Mouse (Mus musculus): ENCODE measurements around the gene Espn. TPM values are rescaled to one million over a fixed set of nuclear protein-coding genes. Genes with fewer than 3 reads are reported as not detected.

Espn gene
- polyA plus RNA-seq, 1 experiment = 0.56 TPM

- Histone ChIP-seq H3K4me1 (ENCODE audit: control insufficient read depth, insufficient read depth, low read length) (peaks cover 19% of the 10 kb centered on the region), H3K27ac (ENCODE audit: insufficient read depth, low read length) (no peak overlapping the region), H3K4me3 (ENCODE audit: insufficient read depth, low read length) (no peak overlapping the region)
- no peak for TF ChIP-seq CTCF (IDR thresholded peaks at IDR 0.05; ENCODE audit: borderline replicate concordance, insufficient read depth, low read length)
- TF ChIP-seq POLR2A (IDR thresholded peaks at IDR 0.05; ENCODE audit: low read depth, low read length) = no peak
These were observed 36.9 kb upstream of the Espn start for GRCm38 (mm10) chr4:152189071-152189470.

GRCm38 (mm10) chr4:152188651-152189050 is 36.5 kb upstream of the Espn start:
- H3K4me3 ChIP-seq (ENCODE audit: insufficient read depth, low read length) = no peak overlapping the region
- peaks cover 19% of the 10 kb centered on the region for H3K4me1 ChIP-seq (ENCODE audit: control insufficient read depth, insufficient read depth, low read length)
- no peak for TF ChIP-seq POLR2A (IDR thresholded peaks at IDR 0.05; ENCODE audit: low read depth, low read length)
- no peak for TF ChIP-seq CTCF (IDR thresholded peaks at IDR 0.05; ENCODE audit: borderline replicate concordance, insufficient read depth, low read length)
- no peak overlapping the region for H3K27ac ChIP-seq (ENCODE audit: insufficient read depth, low read length)

GRCm38 (mm10) chr4:152187142-152187541 is 35.0 kb upstream of the Espn start:
- Histone ChIP-seq H3K27ac (ENCODE audit: insufficient read depth, low read length) (peak overlapping the region; percentile 97), H3K4me1 (ENCODE audit: control insufficient read depth, insufficient read depth, low read length) (peaks cover 16% of the 10 kb centered on the region), H3K4me3 (ENCODE audit: insufficient read depth, low read length) (no peak overlapping the region)
- no peak for TF ChIP-seq POLR2A (IDR thresholded peaks at IDR 0.05; ENCODE audit: low read depth, low read length)
- TF ChIP-seq CTCF (IDR thresholded peaks at IDR 0.05; ENCODE audit: borderline replicate concordance, insufficient read depth, low read length) = no peak

GRCm38 (mm10) chr4:152186205-152187082 is 34.3 kb upstream of the Espn start:
- H3K4me3 ChIP-seq (ENCODE audit: insufficient read depth, low read length) = peak overlapping the region; percentile 24
- no peak for TF ChIP-seq CTCF (IDR thresholded peaks at IDR 0.05; ENCODE audit: borderline replicate concordance, insufficient read depth, low read length)
- TF ChIP-seq POLR2A (IDR thresholded peaks at IDR 0.05; ENCODE audit: low read depth, low read length) = peak; percentile 38; the same call in 1 of the 2 replicates
- peak overlapping the region; percentile 97 for H3K27ac ChIP-seq (ENCODE audit: insufficient read depth, low read length)
- peaks cover 16% of the 10 kb centered on the region for H3K4me1 ChIP-seq (ENCODE audit: control insufficient read depth, insufficient read depth, low read length)

GRCm38 (mm10) chr4:152185510-152186204 is 33.5 kb upstream of the Espn start:
- Histone ChIP-seq H3K4me1 (ENCODE audit: control insufficient read depth, insufficient read depth, low read length) (peaks cover 9% of the 10 kb centered on the region), H3K4me3 (ENCODE audit: insufficient read depth, low read length) (peak overlapping the region; percentile 24), H3K27ac (ENCODE audit: insufficient read depth, low read length) (peak overlapping the region; percentile 97)
- TF ChIP-seq POLR2A (IDR thresholded peaks at IDR 0.05; ENCODE audit: low read depth, low read length) (peak; percentile 57), CTCF (IDR thresholded peaks at IDR 0.05; ENCODE audit: borderline replicate concordance, insufficient read depth, low read length) (no peak)

- no peak for TF ChIP-seq CTCF (IDR thresholded peaks at IDR 0.05; ENCODE audit: borderline replicate concordance, insufficient read depth, low read length)
- TF ChIP-seq POLR2A (IDR thresholded peaks at IDR 0.05; ENCODE audit: low read depth, low read length) = peak; percentile 65
- Histone ChIP-seq H3K27ac (ENCODE audit: insufficient read depth, low read length) (peak overlapping the region; percentile 97), H3K4me1 (ENCODE audit: control insufficient read depth, insufficient read depth, low read length) (peaks cover 7% of the 10 kb centered on the region), H3K4me3 (ENCODE audit: insufficient read depth, low read length) (no peak overlapping the region)
These were observed 33.0 kb upstream of the Espn start for GRCm38 (mm10) chr4:152185137-152185509.

GRCm38 (mm10) chr4:152184353-152185035 is 32.3 kb upstream of the Espn start:
- Histone ChIP-seq H3K27ac (ENCODE audit: insufficient read depth, low read length) (no peak overlapping the region), H3K4me1 (ENCODE audit: control insufficient read depth, insufficient read depth, low read length) (0 out of 2 replicates have a peak, but pooled peaks cover 8% of the 10 kb centered on the region), H3K4me3 (ENCODE audit: insufficient read depth, low read length) (no peak overlapping the region)
- no peak for TF ChIP-seq POLR2A (IDR thresholded peaks at IDR 0.05; ENCODE audit: low read depth, low read length)
- peak; percentile 53; the same call in 1 of the 2 replicates for TF ChIP-seq CTCF (IDR thresholded peaks at IDR 0.05; ENCODE audit: borderline replicate concordance, insufficient read depth, low read length)

GRCm38 (mm10) chr4:152182205-152182604 is 30.0 kb upstream of the Espn start:
- Histone ChIP-seq H3K4me3 (ENCODE audit: insufficient read depth, low read length) (no peak overlapping the region), H3K4me1 (ENCODE audit: control insufficient read depth, insufficient read depth, low read length) (peaks cover 6% of the 10 kb centered on the region; the same call in 1 of the 2 replicates), H3K27ac (ENCODE audit: insufficient read depth, low read length) (no peak overlapping the region)
- TF ChIP-seq POLR2A (IDR thresholded peaks at IDR 0.05; ENCODE audit: low read depth, low read length) (no peak), CTCF (IDR thresholded peaks at IDR 0.05; ENCODE audit: borderline replicate concordance, insufficient read depth, low read length) (no peak)

DNA sequence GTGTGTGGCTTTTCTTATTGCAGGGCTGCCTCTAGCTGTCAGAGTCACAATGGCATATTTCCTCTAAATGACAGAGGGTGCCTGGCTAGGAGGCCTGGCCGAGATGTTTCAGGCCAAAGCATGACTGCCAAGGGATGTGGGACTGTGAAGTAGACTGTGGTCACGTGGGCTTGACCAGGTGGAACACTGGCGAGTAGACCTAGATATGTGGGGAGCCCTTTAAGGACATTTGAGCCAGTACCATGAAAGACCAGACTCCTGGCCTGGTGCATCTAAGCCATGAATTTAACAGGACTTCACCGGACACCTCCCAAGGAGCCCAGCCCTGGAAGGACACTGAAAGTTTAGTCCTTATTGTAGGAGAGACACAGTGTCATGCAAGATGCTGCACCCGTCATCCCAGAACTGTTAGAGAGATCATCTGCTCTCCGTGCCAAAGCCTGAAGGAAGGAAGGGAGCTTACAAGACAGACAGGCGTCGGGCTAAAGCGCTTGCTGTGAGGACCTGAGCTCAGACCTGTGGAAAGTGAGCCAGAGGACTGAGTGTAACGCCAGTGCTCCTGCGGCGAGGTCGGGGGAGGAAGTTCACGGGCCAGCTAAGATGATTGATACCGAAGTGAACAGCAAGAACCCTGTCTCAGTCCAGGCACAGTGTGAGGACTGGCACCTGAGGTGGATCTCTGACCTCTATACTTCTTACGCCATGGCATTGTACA is 27.9 kb upstream of the Espn start:
- TF ChIP-seq POLR2A (IDR thresholded peaks at IDR 0.05; ENCODE audit: low read depth, low read length) = no peak
- TF ChIP-seq CTCF (IDR thresholded peaks at IDR 0.05; ENCODE audit: borderline replicate concordance, insufficient read depth, low read length) = no peak
- Histone ChIP-seq H3K4me3 (ENCODE audit: insufficient read depth, low read length) (no peak overlapping the region; the same call in 1 of the 2 replicates), H3K4me1 (ENCODE audit: control insufficient read depth, insufficient read depth, low read length) (peaks cover 6% of the 10 kb centered on the region; the same call in 1 of the 2 replicates), H3K27ac (ENCODE audit: insufficient read depth, low read length) (no peak overlapping the region)

Data from embryonic fibroblast, embryonic 13.5 days (primary cell).